Mouse (Mus musculus): ENCODE data around the gene Mmp9. TPM values are rescaled to one million over a fixed set of nuclear protein-coding genes. Genes with fewer than 3 reads are reported as not detected.

Mmp9 gene
- polyA plus RNA-seq, 1 experiment from 2014 or later = 4.6 TPM

DNA sequence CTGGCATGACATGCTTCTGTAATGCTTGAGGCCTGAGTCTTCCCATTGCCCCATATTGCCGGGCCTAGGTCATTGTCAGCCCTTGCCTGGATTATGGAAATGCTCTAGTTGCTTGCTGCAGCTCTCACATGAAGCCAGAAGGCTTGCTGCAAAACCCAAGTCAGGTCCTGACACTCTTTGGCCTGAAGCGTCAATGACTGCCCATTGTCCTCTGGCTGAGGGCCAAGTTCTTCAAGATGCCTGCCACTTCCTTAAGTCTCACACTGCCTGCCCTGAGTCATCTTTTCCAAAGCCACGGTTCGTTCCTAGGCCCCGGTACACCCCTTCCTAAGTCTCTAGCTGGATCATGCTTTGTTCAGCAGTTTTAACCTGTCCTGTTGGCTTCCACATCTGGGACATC, 32.1 kb downstream of the Mmp9 start:
- H3K9ac ChIP-seq = no peak overlapping the region
- no peaks in the 10 kb centered on the region for H3K9me3 ChIP-seq
- H3K4me1 ChIP-seq = peaks cover 22% of the 10 kb centered on the region
- ATAC-seq (ENCODE audit: insufficient number of reproducible peaks, insufficient read depth, low FRiP score, low TSS enrichment) = no peak
- no peak overlapping the region for H3K27ac ChIP-seq
- WGBS = 67% methylated on average over 5 of the region's 5 CpGs
- H3K36me3 ChIP-seq = no peaks in the 10 kb centered on the region
- peaks cover 60% of the 10 kb centered on the region for H3K27me3 ChIP-seq
- H3K4me3 ChIP-seq = no peak overlapping the region
- no peak overlapping the region for H3K4me2 ChIP-seq (replicated peaks)

DNA sequence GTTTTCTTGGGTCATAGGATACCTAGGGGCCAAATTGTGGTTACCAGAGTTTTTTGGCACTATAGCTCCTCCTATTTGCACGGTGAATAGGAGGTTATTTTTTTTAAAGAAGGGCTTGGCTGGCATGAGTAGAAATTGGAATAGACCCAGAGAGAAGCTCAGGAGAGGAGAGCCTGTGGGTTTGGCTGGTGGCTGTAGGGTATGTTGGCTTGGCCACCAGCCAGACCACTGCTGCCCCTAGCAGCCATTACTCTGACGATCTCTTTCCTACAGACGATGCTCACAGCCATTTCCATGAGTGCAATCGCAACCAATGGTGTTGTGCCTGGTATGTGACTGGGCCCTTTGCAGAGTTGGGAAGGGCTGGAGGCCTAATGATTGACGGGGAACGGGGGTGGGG, 35.0 kb downstream of the Mmp9 start:
- Histone ChIP-seq H3K27me3 (peaks cover 34% of the 10 kb centered on the region), H3K4me1 (peaks cover 6% of the 10 kb centered on the region), H3K27ac (no peak overlapping the region), H3K9ac (no peak overlapping the region), H3K4me3 (no peak overlapping the region), H3K9me3 (no peaks in the 10 kb centered on the region), H3K36me3 (no peaks in the 10 kb centered on the region), H3K4me2 (replicated peaks) (no peak overlapping the region)
- 85% methylated on average over 6 of the region's 6 CpGs for WGBS
- no peak for ATAC-seq (ENCODE audit: insufficient number of reproducible peaks, insufficient read depth, low FRiP score, low TSS enrichment)

DNA sequence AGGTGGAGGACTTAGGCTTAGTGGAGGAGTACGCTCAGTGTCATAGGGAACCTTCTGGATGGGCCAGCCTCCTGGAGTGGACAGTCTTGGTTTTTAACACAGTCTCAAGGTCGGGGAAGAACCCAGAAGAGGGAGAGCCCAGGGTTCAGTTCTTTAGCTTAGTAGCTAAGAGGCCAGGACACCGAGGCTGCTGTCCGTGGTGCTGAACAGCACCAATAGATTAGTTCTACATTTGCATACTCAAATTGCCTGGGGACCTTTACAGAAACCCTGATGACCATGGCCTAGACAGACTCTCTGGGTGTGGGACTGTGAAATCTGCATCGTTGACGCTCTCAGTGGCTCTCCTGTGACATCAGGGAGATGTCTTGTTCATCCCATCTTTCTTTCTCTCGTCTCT, 39.2 kb downstream of the Mmp9 start:
- H3K4me2 ChIP-seq (replicated peaks) = no peak overlapping the region
- no peak overlapping the region for H3K27ac ChIP-seq
- H3K4me3 ChIP-seq = no peak overlapping the region
- peaks cover 5% of the 10 kb centered on the region; the same call in 1 of the 2 replicates for H3K27me3 ChIP-seq
- H3K9ac ChIP-seq = no peak overlapping the region
- no peaks in the 10 kb centered on the region for H3K36me3 ChIP-seq
- no peaks in the 10 kb centered on the region for H3K9me3 ChIP-seq
- WGBS = 18% methylated on average over 7 of the region's 7 CpGs
- ATAC-seq (ENCODE audit: insufficient number of reproducible peaks, insufficient read depth, low FRiP score, low TSS enrichment) = no peak
- H3K4me1 ChIP-seq = no peaks in the 10 kb centered on the region

DNA sequence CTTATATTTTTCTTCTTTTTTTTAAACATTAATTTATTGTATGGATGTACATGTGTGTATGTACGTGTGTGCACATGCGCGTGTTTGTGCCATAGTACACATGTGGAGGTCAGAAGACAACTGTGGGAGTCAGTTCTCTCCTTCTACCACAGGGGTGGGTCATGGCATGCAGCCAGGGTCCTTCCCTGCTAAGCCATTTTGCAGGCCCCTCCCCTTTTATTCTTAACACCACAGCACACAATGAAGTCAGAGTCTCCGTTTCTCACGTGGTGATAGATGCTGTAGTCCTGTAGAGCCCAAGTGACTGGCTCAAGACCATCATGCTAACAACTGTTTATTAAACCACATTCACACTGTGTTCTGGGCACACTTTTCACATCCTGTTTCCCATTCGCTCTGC, 45.4 kb downstream of the Mmp9 start:
- WGBS = 83% methylated on average over 6 of the region's 6 CpGs

DNA sequence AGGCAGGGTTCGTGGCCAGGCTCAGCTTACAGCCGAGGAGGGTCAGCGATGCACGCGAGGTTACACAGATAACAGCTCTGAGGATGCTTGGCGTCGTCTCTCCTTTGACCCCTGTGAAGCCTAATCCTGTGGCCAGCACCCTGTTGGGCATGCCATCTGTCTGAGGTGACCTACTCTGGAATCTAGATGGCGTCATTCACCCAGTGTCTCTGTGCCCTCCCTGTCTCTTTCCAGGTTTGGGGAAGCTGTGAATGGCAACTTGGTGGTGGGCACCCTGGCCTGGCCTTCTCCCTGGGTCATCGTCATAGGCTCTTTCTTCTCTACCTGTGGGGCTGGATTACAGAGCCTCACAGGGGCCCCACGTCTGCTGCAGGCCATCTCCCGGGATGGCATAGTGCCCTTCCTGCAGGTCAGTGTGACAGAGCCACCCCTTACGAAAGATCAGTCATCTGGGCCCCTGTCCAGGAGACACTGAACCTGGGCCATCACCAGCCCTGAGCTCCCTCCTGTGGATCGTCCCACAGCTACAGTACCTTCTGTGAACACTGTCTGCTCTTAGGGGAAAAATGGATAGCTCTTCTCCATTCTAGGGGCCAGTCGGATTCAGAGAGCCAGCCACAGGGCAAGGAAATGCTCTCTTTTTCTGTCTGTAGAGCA, 45.9 kb downstream of the Mmp9 start:
- no peaks in the 10 kb centered on the region for H3K27me3 ChIP-seq
- no peak overlapping the region for H3K4me3 ChIP-seq
- no peak for ATAC-seq (ENCODE audit: insufficient number of reproducible peaks, insufficient read depth, low FRiP score, low TSS enrichment)
- H3K36me3 ChIP-seq = no peaks in the 10 kb centered on the region
- WGBS = 72% methylated on average over 14 of the region's 14 CpGs
- no peak overlapping the region for H3K4me2 ChIP-seq (replicated peaks)
- no peaks in the 10 kb centered on the region for H3K4me1 ChIP-seq
- H3K9ac ChIP-seq = no peak overlapping the region
- no peak overlapping the region for H3K27ac ChIP-seq
- no peaks in the 10 kb centered on the region for H3K9me3 ChIP-seq

More for the DNA sequence above, 45.4 kb downstream of the Mmp9 start:
- ATAC-seq (ENCODE audit: insufficient number of reproducible peaks, insufficient read depth, low FRiP score, low TSS enrichment) = no peak
- Histone ChIP-seq H3K9ac (no peak overlapping the region), H3K9me3 (no peaks in the 10 kb centered on the region), H3K4me2 (replicated peaks) (no peak overlapping the region), H3K36me3 (no peaks in the 10 kb centered on the region), H3K4me1 (no peaks in the 10 kb centered on the region), H3K27me3 (no peaks in the 10 kb centered on the region), H3K27ac (no peak overlapping the region), H3K4me3 (no peak overlapping the region)

DNA sequence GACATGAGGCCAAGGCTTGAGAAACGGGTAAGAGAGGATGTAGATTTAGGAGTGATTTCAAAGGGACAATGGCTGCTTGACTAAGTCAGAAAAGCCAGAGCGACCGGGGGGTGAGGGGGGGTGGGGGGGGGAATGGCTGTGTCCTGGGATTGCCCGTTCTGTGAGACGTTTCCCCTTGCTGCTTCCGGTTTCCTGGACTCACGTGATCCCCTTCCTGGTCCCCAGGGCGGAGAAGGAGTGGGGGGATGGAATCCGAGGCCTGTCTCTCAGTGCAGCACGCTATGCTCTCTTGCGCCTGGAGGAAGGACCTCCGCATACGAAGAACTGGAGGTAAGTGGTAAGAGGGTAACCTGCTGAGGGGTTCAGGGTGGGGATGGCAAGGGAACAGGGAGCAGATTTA, 48.2 kb downstream of the Mmp9 start:
- no peaks in the 10 kb centered on the region for H3K9me3 ChIP-seq
- H3K4me2 ChIP-seq (replicated peaks) = no peak overlapping the region
- H3K27me3 ChIP-seq = 0 out of 2 replicates have a peak, but pooled peaks cover 3% of the 10 kb centered on the region
- H3K27ac ChIP-seq = no peak overlapping the region
- H3K9ac ChIP-seq = no peak overlapping the region
- no peaks in the 10 kb centered on the region for H3K4me1 ChIP-seq
- WGBS = 48% methylated on average over 13 of the region's 13 CpGs
- H3K36me3 ChIP-seq = no peaks in the 10 kb centered on the region
- no peak for ATAC-seq (ENCODE audit: insufficient number of reproducible peaks, insufficient read depth, low FRiP score, low TSS enrichment)
- no peak overlapping the region for H3K4me3 ChIP-seq

DNA sequence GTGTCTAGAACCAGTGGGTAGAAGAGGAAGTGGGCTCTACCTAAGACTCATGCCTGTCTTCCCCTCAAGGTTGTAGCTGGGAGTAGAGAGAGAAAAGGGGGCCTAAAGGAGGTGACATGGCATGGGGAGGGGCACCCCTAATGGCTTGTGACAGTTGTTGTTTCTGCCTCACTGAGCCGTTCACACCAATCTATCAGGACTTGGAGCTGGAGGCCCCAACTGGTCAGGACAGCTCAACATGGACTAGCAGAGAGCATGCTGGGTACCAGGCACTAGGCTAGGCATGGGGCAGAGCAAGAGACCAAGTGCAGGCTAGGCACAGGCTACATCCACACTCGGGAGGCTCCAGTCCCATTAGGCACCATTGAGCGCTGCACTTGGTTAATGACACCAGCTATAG, 50.5 kb downstream of the Mmp9 start:
- no peaks in the 10 kb centered on the region for H3K9me3 ChIP-seq
- H3K4me2 ChIP-seq (replicated peaks) = no peak overlapping the region
- H3K9ac ChIP-seq = no peak overlapping the region
- H3K4me3 ChIP-seq = no peak overlapping the region
- ATAC-seq (ENCODE audit: insufficient number of reproducible peaks, insufficient read depth, low FRiP score, low TSS enrichment) = no peak
- WGBS = 80% methylated on average over 3 of the region's 3 CpGs
- no peaks in the 10 kb centered on the region for H3K4me1 ChIP-seq
- peaks cover 13% of the 10 kb centered on the region for H3K27me3 ChIP-seq
- no peak overlapping the region for H3K27ac ChIP-seq
- no peaks in the 10 kb centered on the region for H3K36me3 ChIP-seq

DNA sequence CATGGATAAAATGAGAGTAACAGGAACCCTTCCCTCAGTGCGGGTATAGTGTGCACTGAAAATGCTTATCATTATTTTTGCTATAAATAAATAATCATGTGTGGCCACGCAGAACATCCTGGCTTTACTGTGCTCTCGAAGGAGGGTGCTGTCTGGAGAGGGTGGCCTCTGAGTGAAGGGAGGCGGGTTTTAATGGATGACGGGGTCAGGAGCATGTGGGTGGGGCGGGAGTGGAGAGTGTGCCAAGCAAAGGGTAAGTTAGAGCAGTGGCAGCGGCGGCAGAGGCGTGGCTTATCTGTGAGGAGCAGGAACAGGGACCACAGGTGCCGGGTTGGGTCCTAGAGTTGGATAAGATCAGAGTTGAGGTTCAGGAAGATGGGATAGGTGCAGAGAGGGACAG, 51.2 kb downstream of the Mmp9 start:
- Histone ChIP-seq H3K27ac (no peak overlapping the region), H3K4me3 (no peak overlapping the region), H3K9ac (no peak overlapping the region), H3K4me2 (replicated peaks) (no peak overlapping the region), H3K4me1 (no peaks in the 10 kb centered on the region), H3K36me3 (no peaks in the 10 kb centered on the region), H3K9me3 (no peaks in the 10 kb centered on the region), H3K27me3 (peaks cover 20% of the 10 kb centered on the region)
- no peak for ATAC-seq (ENCODE audit: insufficient number of reproducible peaks, insufficient read depth, low FRiP score, low TSS enrichment)
- WGBS = 45% methylated on average over 10 of the region's 10 CpGs

DNA sequence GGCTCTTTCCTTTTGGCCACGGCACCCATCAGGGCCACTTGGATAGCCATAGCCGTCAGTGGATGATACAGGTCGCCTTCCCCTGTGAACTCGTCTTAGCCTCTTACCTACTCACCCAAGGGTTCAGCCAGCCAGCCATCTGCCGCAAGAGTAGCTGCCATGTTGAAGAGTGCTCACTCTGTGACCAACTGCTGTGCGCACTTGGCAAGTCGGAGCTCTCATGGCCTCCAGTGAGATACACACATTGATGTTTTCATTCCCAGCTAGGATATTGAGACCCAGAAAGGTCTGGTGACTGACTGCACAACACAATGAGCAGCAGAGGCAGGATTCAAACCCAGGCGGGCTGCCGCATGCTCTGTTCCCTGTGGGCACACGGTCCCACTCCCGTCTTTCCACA, 53.6 kb downstream of the Mmp9 start:
- Histone ChIP-seq H3K4me3 (no peak overlapping the region), H3K4me1 (peaks cover 18% of the 10 kb centered on the region), H3K27me3 (peaks cover 44% of the 10 kb centered on the region), H3K36me3 (peaks cover 1% of the 10 kb centered on the region; the same call in 1 of the 2 replicates), H3K4me2 (replicated peaks) (no peak overlapping the region), H3K9ac (no peak overlapping the region), H3K27ac (no peak overlapping the region), H3K9me3 (no peaks in the 10 kb centered on the region)
- 88% methylated on average over 11 of the region's 11 CpGs for WGBS
- no peak for ATAC-seq (ENCODE audit: insufficient number of reproducible peaks, insufficient read depth, low FRiP score, low TSS enrichment)

DNA sequence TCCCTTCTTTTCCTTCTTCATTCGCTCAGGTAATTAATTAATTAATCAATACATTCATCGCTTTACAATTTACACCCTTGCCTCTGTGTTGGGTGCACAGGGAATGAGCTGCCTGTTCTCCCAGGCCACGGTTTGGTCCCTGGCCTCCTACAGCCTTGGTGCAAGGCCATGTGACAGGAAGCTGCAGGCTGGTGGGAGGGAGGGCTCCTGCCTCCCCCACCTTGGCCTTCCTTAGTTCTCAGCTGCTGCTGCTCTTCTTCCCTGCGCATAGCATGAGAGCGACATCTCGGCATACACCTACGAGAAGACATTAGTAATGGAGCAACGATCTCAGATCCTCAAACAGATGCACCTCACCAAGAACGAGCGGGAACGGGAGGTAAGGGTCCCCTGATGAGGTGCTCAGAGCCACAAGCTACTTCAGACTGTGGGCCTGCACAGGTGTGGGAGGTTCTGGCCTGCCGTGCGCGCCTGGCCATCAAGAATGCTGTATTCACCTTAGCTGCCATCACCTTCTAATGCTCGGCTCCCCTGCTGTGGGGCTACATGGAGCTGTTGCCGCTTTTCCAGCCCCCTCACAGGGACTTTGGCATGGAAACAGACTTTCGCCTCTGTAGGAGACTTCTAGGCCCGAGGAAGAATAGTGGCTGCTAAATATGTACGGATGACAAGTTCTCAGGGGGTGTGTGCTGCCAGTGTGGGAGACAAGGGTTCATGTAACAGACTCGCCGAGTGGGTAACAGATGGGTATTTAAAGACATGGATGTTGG, 54.3 kb downstream of the Mmp9 start:
- no peak for ATAC-seq (ENCODE audit: insufficient number of reproducible peaks, insufficient read depth, low FRiP score, low TSS enrichment)
- Histone ChIP-seq H3K9ac (no peak overlapping the region), H3K9me3 (no peaks in the 10 kb centered on the region), H3K27ac (no peak overlapping the region), H3K4me1 (peaks cover 18% of the 10 kb centered on the region), H3K36me3 (peaks cover 8% of the 10 kb centered on the region), H3K27me3 (peaks cover 51% of the 10 kb centered on the region), H3K4me3 (no peak overlapping the region), H3K4me2 (replicated peaks) (no peak overlapping the region)
- 56% methylated on average over 21 of the region's 21 CpGs for WGBS

DNA sequence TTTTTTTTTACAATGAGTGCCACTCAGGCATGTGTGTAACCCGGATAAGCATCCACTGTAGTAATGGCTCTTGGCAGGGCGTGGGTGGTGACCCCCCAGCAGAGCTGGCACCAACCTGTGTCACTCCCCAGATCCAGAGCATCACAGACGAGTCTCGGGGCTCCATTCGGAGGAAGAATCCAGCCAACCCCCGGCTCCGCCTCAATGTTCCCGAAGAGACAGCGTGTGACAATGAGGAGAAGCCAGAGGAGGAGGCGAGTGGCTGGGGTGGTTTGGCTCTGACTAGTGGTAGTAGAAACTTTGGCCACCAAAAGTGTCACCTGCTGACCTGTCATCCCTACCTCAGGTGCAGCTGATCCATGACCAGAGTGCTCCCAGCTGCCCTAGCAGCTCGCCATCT, 55.4 kb downstream of the Mmp9 start:
- WGBS = 70% methylated on average over 11 of the region's 11 CpGs
- Histone ChIP-seq H3K4me1 (peaks cover 18% of the 10 kb centered on the region), H3K27ac (no peak overlapping the region), H3K9ac (no peak overlapping the region), H3K9me3 (no peaks in the 10 kb centered on the region), H3K4me3 (no peak overlapping the region), H3K4me2 (replicated peaks) (no peak overlapping the region), H3K36me3 (peaks cover 20% of the 10 kb centered on the region), H3K27me3 (peaks cover 54% of the 10 kb centered on the region)
- no peak for ATAC-seq (ENCODE audit: insufficient number of reproducible peaks, insufficient read depth, low FRiP score, low TSS enrichment)
